Mouse (Mus musculus) limb, embryonic 14.5 days (tissue): ENCODE results near the gene Lcor. TPM values are rescaled to one million over a fixed set of nuclear protein-coding genes. Genes with fewer than 3 reads are reported as not detected.

Experiments
- ATAC-seq: fragments of 200-750 bp; cut with Nextera tagmentation; 2 replicates; pipeline ENCODE4 v1.8.0; 2017; ENCODE audit warnings: low read depth, moderate number of reproducible peaks, moderate TSS enrichment; ENCODE audit not compliant: low FRiP score
- DNase-seq: peaks from one replicate; pipeline ENCODE4 v3.0.0-alpha.2; 2015; ENCODE audit warnings: low spot score
- H3K27ac ChIP-seq: fragments of 300-500 bp; sonication (generic); replicated peaks from 2 replicates; pipeline ENCODE4 v1.5.1; 2014; ENCODE audit warnings: low read depth, mild to moderate bottlenecking, low read length, moderate library complexity, mixed read lengths
- H3K27me3 ChIP-seq: fragments of 300-500 bp; sonication (generic); 2 replicates; pipeline ENCODE4 v1.6.1; 2014; ENCODE audit warnings: low read length, mixed read lengths; ENCODE audit not compliant: control insufficient read depth, insufficient read depth
- H3K36me3 ChIP-seq: fragments of 300-500 bp; sonication (generic); 2 replicates; pipeline ENCODE4 v1.6.1; 2014; ENCODE audit warnings: mild to moderate bottlenecking, low read length, moderate library complexity, mixed read lengths; ENCODE audit not compliant: control insufficient read depth, insufficient read depth
- H3K4me1 ChIP-seq: fragments of 300-500 bp; sonication (generic); 2 replicates; pipeline ENCODE4 v1.6.1; 2014; ENCODE audit warnings: antibody characterized with exemption, low read length, mixed read lengths; ENCODE audit not compliant: control insufficient read depth, insufficient read depth
- H3K4me2 ChIP-seq: fragments of 300-500 bp; sonication (generic); replicated peaks from 2 replicates; pipeline ENCODE4 v1.6.1; 2014; ENCODE audit warnings: low read depth, mild to moderate bottlenecking, low read length, moderate library complexity; ENCODE audit not compliant: severe bottlenecking
- H3K4me3 ChIP-seq: fragments of 300-500 bp; sonication (generic); replicated peaks from 2 replicates; pipeline ENCODE4 v1.5.1; 2014; ENCODE audit warnings: low read length
- H3K9ac ChIP-seq: fragments of 300-500 bp; sonication (generic); 2 replicates; pipeline ENCODE4 v1.6.1; 2014; ENCODE audit warnings: mild to moderate bottlenecking, low read depth, low read length, moderate library complexity; ENCODE audit not compliant: severe bottlenecking
- H3K9me3 ChIP-seq: fragments of 300-500 bp; sonication (generic); 2 replicates; pipeline ENCODE4 v1.6.1; 2016; ENCODE audit warnings: low read length; ENCODE audit not compliant: control insufficient read depth
- POLR2A ChIP-seq: fragments of 200-500 bp; IDR thresholded peaks from 2 replicates; pipeline ENCODE4 v1.8.0; 2012; ENCODE audit warnings: inconsistent platforms, mild to moderate bottlenecking, moderate library complexity, borderline replicate concordance; ENCODE audit not compliant: insufficient read depth, insufficient read length; ENCODE audit errors: extremely low read depth
- WGBS: fragments of 180-500 bp; shearing (Covaris S2); extraction: QIAGEN DNeasy Blood & Tissue Kit; methylation state at CpG from one replicate; pipeline ENCODE4 v1.1.7; 2014; 5-methylcytosine and 5-hydroxymethylcytosine counted together
- polyA plus RNA-seq, 2 experiments: library from polyadenylated mRNA; depleted of rRNA in 1 of 2; stranded (reverse) in 1 of 2; unstranded in 1 of 2; fragments of >200 nt; fragmentation: Nextera tagmentation in 1 of 2; extraction: Ambion mirVana in 1 of 2; gene quantifications; 2 replicates each; pipeline versions ENCODE4 v1.2.1 to v1.2.3; 2012 to 2014

Gene Lcor
- polyA plus RNA-seq, 2 experiments, result 2.8 to 9.5 TPM

DNA sequence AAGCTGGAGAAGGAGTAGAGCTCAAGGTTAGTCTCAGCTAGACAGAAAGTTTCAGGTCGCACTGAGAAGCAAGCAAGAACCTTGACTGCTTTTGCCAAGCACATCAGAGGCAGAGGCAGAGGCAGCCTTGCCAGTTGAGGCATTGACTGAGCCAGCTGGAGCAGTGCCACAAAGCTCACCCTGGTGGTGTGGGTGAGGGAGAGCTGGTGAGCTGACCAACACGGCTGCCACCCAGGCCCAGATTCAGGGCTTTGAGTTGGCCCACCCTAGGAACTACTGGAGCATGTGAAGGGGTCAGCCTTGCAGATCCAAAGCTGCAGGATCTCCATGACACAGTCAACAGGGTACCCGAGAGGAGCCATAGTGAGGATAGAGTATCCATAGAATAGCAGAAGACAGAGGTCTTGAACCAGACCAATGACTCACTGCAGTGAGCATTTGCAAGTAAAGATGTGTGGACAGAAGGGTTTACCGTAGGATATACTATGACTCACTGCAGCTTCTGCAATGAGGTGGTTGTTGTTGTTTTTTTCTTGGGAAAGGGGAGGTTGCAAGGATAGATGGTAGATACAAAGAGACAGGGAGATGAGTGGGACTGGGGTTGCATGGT, 97.0 kb downstream of the Lcor start:
- DNase-seq (no peak), ATAC-seq (no peak)
- H3K9me3 ChIP-seq, result no peaks in the 10 kb centered on the region
- no peak overlapping the region for H3K9ac ChIP-seq
- H3K4me2 ChIP-seq, result no peak overlapping the region
- no peak for TF ChIP-seq POLR2A
- no peak overlapping the region for H3K27ac ChIP-seq
- peaks cover 23% of the 10 kb centered on the region for H3K36me3 ChIP-seq
- 94% methylated on average over 4 of the region's 4 CpGs for WGBS
- H3K4me3 ChIP-seq, result no peak overlapping the region
- H3K4me1 ChIP-seq, result no peaks in the 10 kb centered on the region
- H3K27me3 ChIP-seq, result no peaks in the 10 kb centered on the region

DNA sequence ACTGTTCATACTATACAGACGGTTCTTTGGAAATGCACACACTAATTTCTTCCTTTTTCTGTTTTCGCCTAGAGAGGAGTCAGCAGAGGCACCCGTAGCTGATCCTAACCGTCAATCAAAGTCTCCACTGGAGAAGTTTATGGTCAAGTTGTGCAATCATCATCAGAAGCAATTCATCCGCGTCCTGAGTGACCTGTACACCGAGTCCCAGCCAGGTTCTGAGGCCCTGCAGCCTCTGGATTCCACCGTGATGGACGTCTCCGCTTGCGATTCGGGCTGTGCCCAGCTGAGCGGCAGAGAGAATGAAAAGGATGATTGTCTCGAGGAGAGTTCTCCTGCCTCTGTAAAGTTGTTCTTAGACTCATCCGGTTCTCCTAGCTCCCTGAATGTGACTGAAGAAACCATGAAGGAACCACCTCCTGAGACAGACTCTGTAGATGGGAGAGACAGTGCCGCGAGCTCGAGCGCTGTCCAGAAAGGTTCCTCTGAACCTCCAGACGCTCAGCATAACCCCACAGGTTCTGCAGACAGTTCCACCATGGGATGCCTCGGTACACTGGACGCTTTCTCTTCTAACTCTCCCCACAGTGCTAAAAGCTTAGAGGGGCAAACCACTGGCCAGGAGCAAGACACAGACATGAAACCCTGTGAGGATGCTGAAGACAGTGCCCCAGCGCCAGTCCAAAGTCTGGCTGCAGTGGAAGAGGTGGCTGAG, 99.4 kb downstream of the Lcor start, which contains the start of gene Gm340:
Gene Gm340, plus strand, starts transcription at position 665 of the 715 bp plus-strand sequence.
- H3K4me3 ChIP-seq, result no peak within 1 kb of the TSS
- H3K36me3 ChIP-seq, result peaks cover 23% of the 10 kb centered on the region
- DNase-seq (no peak), ATAC-seq (no peak)
- no peaks in the 10 kb centered on the region for H3K9me3 ChIP-seq
- WGBS, result 93% methylated on average over 23 of the region's 23 CpGs
- H3K27ac ChIP-seq, result no peak within 1 kb of the TSS
- TF ChIP-seq POLR2A, result no peak
- no peak within 1 kb of the TSS for H3K4me2 ChIP-seq
- H3K4me1 ChIP-seq, result no peaks in the 10 kb centered on the region
- H3K27me3 ChIP-seq, result no peaks in the 10 kb centered on the region
- no peak within 1 kb of the TSS for H3K9ac ChIP-seq

DNA sequence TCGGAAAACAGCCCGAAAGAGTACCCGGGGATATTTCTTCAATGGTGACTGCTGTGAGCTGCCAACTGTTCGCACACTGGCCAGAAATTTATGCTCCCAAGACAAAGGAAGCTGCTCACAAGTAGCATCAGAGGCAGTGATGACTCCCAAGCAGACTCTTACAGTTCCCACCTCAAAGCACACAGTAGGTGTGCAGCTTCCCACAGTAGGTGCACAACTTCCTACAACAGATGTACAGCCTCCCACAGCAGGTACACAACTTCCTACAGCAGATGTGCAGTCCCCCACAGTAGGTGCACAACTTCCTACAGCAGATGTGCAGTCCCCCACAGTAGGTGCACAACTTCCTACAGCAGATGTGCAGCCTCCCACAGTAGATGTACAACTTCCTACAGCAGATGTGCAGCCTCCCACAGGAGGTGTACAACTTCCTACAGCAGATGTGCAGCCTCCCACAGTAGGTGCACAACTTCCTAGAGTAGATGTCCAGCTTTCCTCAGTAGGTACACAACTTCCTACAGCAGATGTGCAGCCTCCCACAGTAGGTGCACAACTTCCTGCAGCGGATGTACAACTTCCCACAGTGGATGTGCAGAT, 100.6 kb downstream of the Lcor start:
- Histone ChIP-seq H3K4me2 (no peak overlapping the region), H3K4me3 (no peak overlapping the region), H3K27ac (no peak overlapping the region), H3K36me3 (peaks cover 23% of the 10 kb centered on the region), H3K9me3 (no peaks in the 10 kb centered on the region), H3K9ac (no peak overlapping the region), H3K4me1 (no peaks in the 10 kb centered on the region), H3K27me3 (no peaks in the 10 kb centered on the region)
- DNase-seq, result no peak
- no peak for ATAC-seq
- TF ChIP-seq POLR2A, result no peak
- 96% methylated on average over 5 of the region's 5 CpGs for whole genome bisulfite sequencing

DNA sequence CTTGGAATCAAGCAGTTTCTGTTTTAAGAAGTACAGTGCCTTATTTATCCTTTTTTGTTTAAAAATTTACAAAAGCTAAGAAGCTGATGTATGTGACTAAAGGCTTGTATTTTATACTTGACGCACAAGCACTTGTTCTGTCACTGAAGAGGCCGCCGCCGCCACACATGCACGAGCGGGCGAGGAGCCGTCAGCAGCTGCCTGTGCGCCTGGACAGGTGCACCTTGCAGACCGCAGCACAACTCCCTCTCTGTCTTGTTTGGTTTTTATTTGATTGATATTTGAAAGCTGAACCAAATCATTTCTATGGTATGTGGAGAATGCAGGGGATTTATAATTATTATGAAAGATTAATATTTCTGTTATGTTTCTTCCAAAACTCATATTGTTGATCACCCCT, 104.3 kb downstream of the Lcor start:
- Histone ChIP-seq H3K9ac (no peak overlapping the region), H3K4me1 (no peaks in the 10 kb centered on the region), H3K9me3 (no peaks in the 10 kb centered on the region), H3K36me3 (peaks cover 19% of the 10 kb centered on the region), H3K4me2 (no peak overlapping the region), H3K27me3 (no peaks in the 10 kb centered on the region), H3K27ac (no peak overlapping the region), H3K4me3 (no peak overlapping the region)
- ATAC-seq (no peak), DNase-seq (no peak)
- TF ChIP-seq POLR2A, result no peak
- WGBS, result 89% methylated on average over 10 of the region's 10 CpGs

DNA sequence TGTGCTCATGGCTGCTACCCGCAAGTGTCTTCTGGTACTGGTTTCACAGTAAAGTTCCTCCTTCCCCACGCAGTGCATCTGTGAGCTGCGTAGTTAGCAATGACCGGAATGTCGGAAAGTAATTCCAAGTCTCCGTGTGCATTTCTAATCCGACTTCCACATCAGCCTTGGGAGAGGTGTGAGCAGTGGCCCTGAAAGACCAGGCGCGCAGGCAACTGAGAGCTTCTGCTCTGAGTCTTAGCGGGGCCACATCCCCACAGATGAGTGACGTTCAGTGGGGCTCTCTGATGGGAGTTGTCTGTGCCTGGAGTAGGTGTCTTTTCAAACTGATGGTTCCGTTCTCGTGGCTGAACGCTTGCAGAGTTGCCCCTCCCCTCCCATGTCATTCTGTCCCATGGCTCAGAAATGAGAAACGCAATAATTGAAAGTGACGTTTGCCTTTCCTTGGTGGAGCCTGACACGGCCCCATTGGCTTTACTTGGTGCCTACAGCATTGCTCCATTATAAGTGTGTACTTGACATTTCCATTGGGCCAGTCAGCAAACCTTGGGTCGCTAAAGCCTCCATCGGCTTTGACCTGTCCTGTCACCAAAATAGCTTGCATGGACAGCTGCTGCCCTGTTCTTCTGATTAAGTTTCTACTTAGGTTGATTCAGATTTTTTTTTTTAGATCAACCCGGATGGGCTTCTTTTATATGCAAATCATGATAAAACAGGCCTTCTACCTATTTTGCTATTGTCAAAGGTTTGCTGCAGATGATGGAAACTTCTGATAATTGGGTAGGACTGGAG, 105.2 kb downstream of the Lcor start:
- Histone ChIP-seq H3K4me2 (no peak overlapping the region), H3K9me3 (no peaks in the 10 kb centered on the region), H3K4me1 (no peaks in the 10 kb centered on the region), H3K36me3 (peaks cover 10% of the 10 kb centered on the region), H3K27me3 (no peaks in the 10 kb centered on the region), H3K27ac (no peak overlapping the region), H3K9ac (no peak overlapping the region), H3K4me3 (no peak overlapping the region)
- DNase-seq (no peak), ATAC-seq (no peak)
- WGBS, result 89% methylated on average over 20 of the region's 20 CpGs
- no peak for TF ChIP-seq POLR2A
